Mouse (Mus musculus) ES-CJ7 (cell line): ENCODE measurements around the gene Tmem108.

Source experiments
- DNase-seq: peaks from one replicate; pipeline ENCODE4 v3.0.0; 2011; ENCODE audit warnings: low read depth, low spot score

Gene Tmem108

DNA sequence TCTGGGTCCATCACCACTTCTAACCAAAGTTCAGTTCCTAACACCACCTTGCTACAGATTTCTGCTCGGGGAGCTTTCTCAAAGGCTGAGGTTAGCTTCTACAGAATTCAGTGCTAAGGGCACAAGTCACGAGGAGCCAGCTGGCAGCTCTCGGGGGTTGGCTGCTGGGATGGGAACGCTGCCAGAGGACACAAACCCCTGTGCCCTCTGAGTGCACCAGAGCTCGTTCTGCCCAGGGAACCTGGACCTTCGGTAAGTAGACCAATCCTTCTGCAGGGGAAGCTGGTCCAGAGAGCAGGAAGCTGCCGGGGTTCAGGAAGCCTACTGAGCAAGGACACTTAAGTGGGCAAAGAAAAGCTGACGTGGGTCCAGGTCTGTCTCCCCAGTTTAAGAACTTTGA lies 40.6 kb downstream of the Tmem108 start:
- no peak for DNase-seq

DNA sequence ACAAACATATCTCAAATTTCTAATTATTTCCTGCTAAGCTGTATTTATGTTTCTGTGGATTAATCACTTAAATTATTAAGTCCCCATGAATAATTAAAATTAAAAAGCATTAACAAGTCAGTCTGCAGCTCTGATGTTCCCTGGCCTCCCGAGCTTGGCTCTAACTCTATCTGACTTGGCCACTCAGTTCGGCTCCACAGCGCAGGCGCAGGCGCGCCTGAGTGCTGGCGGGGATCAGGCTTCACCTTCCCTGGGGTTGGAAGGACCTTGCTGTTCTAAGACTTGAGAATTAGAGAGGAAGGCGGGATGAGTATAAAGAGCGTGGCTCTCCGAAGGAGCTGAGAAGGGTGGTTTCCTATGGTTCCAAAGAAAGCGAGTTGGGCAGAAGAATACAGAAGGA lies 41.6 kb downstream of the Tmem108 start:
- DNase-seq, result peak; percentile 38

DNA sequence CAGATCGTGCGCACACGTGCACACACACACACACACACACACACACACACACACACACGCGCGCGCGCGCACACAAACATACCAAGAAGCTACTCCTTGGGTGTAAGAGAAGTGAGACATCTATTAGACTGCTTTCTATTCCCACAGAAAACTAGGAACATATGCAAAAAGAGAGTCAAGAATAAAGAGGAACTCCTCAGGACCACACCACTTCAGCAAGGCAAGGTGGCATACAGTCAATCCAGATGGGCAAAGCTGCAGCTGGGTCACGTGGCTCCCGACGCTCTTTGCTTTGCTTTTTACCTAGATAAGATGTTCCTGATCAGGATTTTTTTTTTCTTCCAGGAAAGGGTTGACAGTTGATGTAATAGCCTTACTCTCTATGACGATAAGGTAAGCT lies 45.6 kb downstream of the Tmem108 start:
- no peak for DNase-seq

DNA sequence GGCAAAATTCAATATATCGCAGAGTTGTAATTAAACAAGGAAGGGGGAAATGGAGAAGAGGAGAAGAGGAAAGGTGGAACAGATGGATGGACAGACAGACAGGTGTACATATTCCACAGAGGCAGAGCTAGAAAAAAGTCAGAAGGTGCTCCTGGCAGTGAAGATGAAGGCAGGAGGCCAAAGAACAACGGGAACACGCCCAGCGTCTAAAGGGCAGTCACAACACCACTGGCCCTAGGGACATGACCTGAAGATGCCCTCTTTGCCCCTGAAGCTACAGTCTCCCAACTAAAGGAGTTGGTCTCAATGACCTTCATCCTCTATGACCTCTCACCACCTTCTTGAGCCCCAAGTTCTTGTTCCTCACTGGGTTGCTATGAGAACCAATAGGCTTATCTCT lies 46.3 kb downstream of the Tmem108 start:
- no peak for DNase-seq

DNA sequence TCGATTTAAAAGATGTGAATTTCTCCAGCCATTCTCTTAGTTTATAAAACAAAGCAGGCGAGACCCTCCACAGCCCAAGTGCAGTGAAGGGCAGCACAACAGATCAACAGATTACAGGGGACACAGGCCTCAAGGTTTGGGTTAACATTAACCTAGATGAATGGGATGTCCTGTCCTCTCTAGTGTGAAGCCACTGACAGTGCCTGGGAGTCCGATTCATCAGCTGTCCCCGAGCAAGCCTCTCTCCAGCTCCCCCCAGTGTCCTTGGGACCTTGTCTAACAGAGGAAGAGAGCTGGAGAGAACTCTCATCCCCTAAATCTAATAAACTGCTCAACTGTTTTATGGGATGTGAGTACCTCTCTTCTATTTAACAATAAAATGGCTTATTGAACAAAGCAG lies 48.4 kb downstream of the Tmem108 start:
- DNase-seq, result no peak

DNA sequence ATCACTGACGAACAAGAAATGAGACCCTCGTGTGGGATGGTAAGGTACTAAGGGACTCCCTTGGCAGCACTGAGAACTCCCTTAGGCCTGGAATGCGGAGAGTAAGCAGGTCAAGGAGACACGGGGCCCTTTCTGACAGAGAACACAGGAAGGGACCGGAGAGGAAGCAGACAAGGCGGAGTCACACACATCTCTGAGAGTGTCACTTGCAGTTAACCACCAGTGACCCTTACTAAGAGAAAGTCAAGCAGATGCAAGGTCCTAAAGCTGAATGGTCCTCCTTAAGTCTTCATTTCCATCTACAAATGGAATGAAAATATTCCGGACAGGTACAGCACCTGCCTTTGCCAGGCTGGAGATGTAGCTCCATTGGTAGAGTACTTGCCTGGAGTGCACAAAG lies 48.9 kb downstream of the Tmem108 start:
- no peak for DNase-seq

DNA sequence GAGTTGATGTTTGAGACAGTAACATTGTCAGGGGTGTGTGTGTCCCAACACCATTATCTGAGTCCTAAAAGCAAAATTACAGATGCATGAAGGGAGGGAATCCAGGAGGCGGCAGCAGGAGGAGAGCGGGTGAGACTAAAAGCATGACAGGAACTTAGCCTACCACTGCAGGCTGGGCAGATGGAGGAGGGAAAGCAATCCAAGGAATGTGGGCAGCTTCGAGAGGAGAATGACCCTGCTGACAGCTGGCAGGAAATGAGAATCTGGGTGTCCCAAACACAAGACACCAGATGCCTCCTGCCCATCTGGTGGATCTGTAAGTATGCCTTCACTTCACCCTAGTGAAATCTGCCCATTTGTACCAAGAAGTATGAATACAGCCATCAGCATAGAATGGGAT lies 51.9 kb downstream of the Tmem108 start:
- DNase-seq, result no peak

DNA sequence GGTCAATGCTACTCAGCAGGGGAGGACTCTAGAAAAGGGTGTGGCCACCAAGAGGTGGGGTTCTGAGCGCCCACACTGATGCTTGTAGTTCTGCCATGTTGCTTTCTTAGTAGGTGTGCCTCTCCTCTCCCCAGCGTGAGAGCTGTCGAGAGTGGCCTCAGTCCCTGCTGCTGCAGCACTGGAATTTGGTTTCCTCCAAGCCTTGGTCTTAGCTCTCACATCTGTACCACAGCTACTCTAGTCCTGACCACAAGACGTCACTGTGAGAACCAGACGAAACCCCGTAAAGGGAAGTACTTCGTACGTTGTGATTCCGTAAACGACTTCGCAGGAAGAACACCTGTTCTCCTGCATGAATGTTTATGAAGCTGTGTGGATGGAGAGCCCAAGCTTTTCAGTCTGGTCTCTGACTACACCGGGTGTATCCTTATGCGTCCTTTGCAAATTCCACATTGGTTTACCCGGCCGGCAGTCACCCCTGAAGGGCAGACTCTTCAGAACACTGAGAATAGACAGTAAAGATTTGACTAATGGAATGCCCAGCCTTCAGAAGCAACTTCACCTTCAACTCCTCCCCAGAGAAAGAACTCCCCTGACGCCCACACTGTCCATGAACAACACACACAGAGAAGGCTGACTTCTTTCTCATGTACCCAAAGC lies 53.0 kb downstream of the Tmem108 start:
- DNase-seq, result peak; percentile 52

DNA sequence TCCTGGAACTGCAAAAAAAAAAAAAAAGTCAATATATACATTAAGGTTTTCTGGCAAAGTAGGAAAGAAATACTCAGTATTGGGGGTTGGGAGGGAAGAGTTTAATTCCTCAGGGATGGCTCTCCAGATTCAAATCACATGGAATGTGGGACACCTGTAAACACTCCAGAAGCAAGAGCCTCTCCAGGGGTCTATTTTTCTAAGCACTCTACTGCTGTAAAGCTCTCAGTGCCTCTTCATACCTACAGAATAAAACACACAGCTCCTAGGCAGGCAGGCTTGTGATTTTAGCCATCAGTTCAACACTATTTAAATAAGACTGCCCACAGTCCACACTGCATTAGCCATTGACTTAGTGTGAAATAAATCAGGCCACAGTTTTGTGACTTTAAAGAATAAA lies 53.8 kb downstream of the Tmem108 start:
- DNase-seq, result no peak

DNA sequence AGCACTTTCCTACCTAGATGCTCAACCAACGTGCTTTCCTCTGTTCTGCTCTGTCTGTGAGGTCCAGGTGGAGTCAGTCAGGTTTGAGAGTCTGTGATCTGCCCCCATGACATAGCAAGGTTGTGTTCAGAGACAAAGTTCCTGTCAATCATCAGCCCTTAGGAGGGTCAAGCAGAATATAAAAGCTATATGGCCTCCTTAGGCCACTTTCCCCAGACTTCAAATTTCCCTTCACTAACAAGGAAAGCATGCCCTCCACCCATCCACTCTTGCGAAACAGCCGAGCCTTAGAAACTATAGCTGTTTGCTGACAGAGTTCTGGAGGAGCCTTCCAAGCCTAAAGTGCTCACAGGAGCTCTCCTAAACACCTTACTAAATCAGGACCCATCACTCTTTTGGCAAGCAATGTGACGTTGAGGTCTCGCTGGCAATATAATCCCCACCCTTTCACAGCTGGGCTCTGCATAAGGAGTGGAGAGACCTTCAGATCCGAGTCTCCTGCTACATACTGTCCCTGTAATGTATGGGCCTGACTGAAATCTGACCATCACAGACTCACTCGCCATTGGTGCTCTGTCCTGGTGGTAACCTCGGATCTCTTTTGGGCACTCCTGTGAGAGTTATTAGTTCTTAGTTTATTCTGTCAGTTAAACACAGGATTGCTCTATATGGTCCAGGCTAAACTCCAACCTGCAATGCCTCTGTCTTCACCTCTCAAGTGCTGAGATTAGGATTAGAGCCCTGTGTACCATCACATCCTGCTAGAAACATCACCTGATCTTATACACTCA lies 54.4 kb downstream of the Tmem108 start:
- no peak for DNase-seq

DNA sequence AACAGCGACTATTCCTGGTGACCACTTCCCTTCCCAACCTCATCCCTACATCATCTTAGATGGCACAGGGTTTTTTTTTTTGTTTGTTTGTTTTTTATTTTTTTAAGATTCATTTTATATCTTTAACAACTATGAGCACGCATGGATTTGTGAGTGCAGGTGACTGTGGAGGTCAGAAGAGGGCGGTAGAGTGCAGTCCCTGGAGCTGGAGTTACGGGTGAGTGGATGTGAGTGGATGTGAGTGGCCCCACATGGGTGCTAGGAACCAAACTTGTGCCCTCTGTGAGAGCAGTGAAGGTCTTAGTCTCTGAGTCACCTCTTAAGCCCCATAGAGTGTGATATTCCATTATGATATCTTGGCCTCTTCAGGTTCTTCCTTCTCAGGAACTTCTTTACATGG lies 55.9 kb downstream of the Tmem108 start:
- no peak for DNase-seq

DNA sequence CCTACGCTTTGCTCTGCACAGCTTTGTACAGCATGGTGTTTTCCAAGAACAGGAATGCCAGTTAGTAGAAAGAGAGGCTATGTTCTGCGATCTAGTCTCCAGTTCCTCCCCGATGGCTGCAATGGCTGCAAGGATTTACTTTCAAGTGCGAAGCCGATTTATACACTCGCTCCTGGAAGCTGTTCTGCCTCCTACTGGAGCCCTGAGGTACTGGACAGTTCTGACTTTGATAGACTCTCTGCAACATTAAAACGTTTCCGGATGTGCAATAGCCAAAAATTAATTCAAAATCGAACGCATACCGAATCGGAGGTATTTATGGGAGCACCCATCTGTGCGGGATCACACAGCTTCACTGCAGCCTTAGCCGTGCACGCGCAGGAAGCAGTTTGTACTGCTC lies 58.6 kb downstream of the Tmem108 start:
- DNase-seq, result peak; percentile 31

DNA sequence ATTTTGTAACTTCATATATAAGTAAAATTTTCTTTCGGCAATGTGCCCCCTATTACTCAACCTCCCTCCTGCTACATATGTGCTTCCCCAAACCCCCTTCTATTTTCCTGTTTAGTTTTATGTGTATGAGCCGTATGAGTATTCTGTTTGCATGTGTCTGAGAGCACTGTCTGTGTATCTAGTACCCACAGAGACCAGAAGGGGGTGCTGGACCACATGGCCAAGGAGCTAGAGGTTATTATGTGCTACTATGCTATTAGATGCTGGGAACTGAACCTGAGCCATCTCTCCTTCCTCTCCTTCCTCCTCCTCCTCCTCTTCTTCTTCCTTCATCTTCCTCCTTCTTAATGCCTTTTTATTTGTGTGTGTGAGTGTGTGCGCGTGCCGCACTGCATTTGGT lies 59.2 kb downstream of the Tmem108 start:
- peak; percentile 58 for DNase-seq

DNA sequence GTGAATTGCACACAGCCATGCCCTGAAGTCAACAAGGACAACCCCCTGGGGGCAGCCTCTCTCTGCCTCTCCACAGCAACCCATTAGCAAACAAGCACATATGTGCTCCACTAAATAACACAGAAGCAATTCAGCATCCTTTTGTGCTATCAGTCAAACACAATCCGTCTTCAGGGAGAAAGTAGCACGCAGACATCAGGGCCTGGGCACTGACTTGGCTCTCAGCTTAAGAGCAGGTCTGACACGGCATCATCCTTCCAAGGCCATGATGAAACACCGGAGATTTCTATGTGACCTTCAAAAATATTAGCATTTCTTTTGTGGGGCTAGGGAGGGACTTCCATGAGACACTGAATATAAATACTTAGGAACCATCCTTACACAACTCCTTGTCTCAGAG lies 60.2 kb downstream of the Tmem108 start:
- DNase-seq, result no peak

DNA sequence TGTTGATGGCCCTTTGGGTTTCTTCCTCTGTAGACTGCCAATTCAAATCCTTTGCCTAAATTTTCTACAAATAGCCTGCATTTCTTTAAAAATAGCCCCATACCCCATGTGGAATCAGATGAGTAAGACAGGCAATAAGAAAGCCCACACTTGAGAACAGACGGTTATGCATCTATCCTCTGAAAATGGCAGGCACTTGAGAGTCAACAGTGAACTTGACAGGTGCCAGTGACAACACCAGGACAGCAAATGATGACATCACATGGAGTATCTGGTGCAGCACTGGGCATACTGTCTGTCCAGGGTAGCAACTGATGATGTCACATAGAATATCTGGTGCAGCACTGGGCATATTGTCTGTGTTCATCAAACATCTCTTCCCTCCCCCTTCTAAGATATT lies 61.4 kb downstream of the Tmem108 start:
- DNase-seq, result no peak

DNA sequence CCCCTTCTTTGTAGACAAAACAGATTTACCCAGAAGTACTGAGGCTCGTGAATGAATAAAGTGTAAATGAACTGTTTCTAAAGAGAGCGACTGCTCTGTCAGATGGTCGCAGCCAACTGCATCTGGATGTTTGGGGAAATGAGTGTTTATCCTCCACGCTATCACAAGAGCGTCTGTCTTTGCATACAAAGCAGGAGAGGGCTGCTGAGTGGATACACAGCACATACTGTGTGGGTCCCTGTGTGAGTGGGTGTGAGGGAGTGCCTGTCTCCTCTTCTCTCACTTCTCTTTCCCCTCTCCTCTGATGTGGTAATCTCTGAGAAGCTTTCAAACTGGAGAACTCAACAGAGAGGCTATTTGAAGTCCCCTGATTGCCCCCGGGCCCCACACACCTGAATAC lies 64.7 kb downstream of the Tmem108 start:
- DNase-seq, result no peak

DNA sequence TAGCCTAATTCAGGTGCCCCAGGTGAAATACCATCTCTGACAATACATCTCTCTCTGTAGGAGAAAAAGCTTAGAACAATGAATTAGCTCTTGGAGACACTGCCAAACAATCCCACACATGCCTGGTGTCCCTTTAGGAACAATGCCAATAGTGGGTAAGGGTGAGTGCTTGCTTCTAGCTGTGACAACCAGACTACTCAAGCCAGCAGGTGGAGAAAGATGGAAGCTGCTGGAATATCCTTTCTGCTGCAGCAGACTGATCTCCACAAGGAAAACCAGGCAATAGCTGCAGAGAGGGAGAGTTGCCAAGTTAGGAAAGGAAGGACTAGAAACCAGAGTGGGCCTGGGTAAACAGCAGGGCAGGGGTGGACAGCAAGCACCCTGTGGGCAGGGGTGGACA lies 67.8 kb downstream of the Tmem108 start:
- DNase-seq, result no peak

DNA sequence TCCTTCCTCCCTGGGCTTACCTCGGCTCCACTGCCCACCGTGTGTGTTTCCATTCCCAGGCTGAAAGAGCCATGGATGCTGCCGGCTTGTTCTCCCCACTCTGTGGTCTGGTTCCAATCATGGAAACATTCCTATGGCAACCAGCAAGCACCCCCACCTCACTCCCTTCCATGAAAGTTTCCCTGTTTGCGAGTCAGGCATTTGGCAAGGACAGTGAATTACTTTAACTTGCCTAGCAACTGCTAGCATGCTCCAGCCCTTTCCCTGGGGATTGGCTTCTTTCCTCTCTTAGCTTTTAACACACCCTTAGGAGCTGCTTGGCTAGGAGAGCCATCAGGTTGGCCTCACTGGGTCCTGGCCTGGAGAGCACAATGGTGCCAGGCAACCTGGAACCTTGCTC lies 68.9 kb downstream of the Tmem108 start:
- no peak for DNase-seq

DNA sequence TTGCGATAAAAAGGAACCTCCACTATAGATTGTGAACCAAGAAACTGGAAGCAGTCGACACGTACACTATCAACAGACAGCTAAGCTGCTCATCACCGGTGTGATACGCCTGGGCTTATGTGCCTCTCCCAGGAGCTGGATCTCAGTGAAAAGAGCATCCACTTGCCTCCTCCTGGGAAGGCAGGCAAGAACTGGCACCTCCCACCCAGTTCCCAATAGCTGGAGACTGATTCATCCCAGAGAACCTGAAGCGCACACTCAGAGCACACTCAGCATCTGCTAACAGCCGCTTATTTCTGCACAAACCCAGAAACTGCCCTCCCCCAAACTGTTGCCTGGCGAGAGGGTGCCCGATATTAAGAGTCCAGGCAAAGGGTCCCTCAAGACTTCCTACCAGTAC lies 69.8 kb downstream of the Tmem108 start:
- DNase-seq, result no peak

DNA sequence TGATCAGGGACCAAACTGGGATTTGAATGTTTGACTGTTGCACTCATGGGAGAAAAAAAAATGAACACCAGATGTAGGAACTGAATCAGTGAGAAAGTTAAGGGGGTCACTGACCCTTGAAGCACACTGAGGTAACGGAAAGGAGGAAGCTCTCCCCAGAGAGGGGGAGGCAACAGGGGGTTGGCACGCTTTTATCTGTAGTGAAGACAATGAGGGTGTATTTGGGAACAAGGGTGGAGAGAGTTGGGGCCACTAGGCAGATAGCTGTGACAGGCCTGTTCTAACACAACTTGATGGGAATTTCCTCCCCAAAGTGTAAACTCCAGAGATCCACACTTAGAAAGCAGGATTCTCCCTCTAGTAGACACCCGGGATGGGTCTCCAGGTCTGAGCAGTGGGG lies 71.2 kb downstream of the Tmem108 start:
- DNase-seq, result no peak

DNA sequence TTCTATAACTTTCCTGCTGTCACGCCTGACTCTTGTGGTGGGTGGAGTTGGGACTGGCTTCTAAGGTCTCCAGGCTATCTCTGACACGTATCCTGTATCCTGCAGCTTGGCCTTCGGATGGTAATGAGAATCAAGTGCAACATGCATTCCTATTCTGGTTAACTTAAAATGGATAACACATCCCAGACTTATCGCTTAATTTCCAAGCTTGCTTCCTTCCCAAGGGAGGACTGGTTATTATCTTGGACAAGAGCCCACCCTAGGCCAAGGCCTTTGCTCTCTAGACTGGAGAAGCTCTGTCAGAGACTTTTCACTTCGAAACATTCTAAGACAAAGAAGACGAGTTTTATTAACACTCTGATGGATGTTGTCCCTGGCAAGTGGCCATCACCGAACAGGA lies 71.9 kb downstream of the Tmem108 start:
- no peak for DNase-seq

DNA sequence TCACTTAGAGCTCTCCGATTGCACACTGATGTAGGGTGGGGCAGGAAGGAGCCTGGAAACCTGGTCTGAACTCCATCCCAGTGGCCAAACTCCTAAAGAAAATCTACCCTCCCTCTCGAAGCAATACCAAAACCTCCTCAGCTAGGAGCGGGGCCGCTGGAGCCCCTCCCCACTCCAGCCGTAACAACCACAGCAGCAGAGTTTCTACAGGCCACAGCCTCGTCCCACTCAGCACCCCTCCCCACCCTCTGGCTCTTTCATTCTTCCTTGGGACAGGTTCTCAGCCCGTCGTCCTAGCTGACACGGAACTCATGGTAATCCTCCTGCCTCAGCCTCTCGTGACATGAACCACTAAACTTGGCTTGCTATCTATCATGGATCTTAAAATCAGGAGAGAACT lies 72.6 kb downstream of the Tmem108 start:
- DNase-seq, result no peak

DNA sequence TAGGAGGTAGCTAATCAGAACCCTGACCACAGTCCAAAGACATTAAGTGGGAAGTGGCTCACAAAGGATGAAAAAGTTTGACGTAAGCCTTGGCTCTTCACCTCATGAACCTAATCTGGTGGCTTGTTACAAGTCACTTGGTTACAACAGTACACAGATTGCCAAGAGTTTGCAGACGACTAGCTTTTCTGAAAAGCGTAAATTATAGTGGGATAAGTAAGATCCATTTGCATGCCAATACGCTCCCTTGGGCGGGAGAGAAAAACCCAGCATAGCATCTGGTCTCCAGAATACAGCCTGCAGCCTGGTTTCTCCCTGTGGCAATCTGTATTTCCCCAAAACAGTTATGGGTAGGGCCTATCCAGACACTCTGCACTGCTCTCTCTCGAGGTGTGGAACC lies 74.5 kb downstream of the Tmem108 start:
- DNase-seq, result no peak
